Mouse (Mus musculus): ENCODE data around the gene Grin2c.

Grin2c gene

GRCm38 (mm10) chr11:115202756-115203155, 64.3 kb downstream of the Grin2c start:
- DNase-seq (ENCODE audit: low spot score in 2 of 2) = no peak

GRCm38 (mm10) chr11:115202316-115202715, 64.7 kb downstream of the Grin2c start:
- peak; percentile 54 to 65 for DNase-seq (ENCODE audit: low spot score in 2 of 2)

- no peak for DNase-seq (ENCODE audit: low spot score in 2 of 2)
Observed at GRCm38 (mm10) chr11:115200520-115200919, 66.5 kb downstream of the Grin2c start.
